Mouse (Mus musculus) lung, embryonic 16.5 days (tissue): ENCODE measurements around the gene Lgals8. TPM values are rescaled to one million over a fixed set of nuclear protein-coding genes. Genes with fewer than 3 reads are reported as not detected.

ENCODE experiments used
- ATAC-seq: fragments of 200-750 bp; cut with Nextera tagmentation; 2 replicates; pipeline ENCODE4 v1.8.0; 2017; ENCODE audit warnings: low read depth, mild to moderate bottlenecking, moderate library complexity
- H3K27ac ChIP-seq: fragments of 300-500 bp; sonication (generic); 2 replicates; pipeline ENCODE4 v1.5.1; 2014; ENCODE audit warnings: mild to moderate bottlenecking, control low read depth, low read length
- H3K27me3 ChIP-seq: fragments of 300-500 bp; sonication (generic); 2 replicates; pipeline ENCODE4 v1.6.1; 2014; ENCODE audit warnings: low read depth, low read length, mixed read lengths; ENCODE audit not compliant: control insufficient read depth, insufficient read depth
- H3K36me3 ChIP-seq: fragments of 300-500 bp; sonication (generic); 2 replicates; pipeline ENCODE4 v1.6.1; 2014; ENCODE audit warnings: low read length; ENCODE audit not compliant: control insufficient read depth, insufficient read depth
- H3K4me1 ChIP-seq: fragments of 300-500 bp; sonication (generic); replicated peaks from 2 replicates; pipeline ENCODE4 v1.6.1; 2014; ENCODE audit warnings: low read length, mixed read lengths; ENCODE audit not compliant: control insufficient read depth, insufficient read depth
- H3K4me2 ChIP-seq: fragments of 300-500 bp; sonication (generic); 2 replicates; pipeline ENCODE4 v1.6.1; 2014; ENCODE audit warnings: low read depth, low read length, control low read depth
- H3K4me3 ChIP-seq: fragments of 300-500 bp; sonication (generic); 2 replicates; pipeline ENCODE4 v1.5.1; 2014; ENCODE audit warnings: mild to moderate bottlenecking, low read length, control low read depth
- H3K9ac ChIP-seq: fragments of 300-500 bp; sonication (generic); 2 replicates; pipeline ENCODE4 v1.6.1; 2014; ENCODE audit warnings: low read length, control low read depth
- H3K9me3 ChIP-seq: fragments of 300-500 bp; sonication (generic); 2 replicates; pipeline ENCODE4 v1.6.1; 2016; ENCODE audit warnings: low read length; ENCODE audit not compliant: control insufficient read depth
- WGBS: fragments of 180-500 bp; shearing (Covaris S2); extraction: QIAGEN DNeasy Blood & Tissue Kit; methylation state at CpG from one replicate; pipeline ENCODE4 v1.1.7; 2014; 5-methylcytosine and 5-hydroxymethylcytosine counted together
- polyA plus RNA-seq: library from polyadenylated mRNA; unstranded; fragments of >200 nt; fragmentation: Nextera tagmentation; extraction: Ambion mirVana; gene quantifications from 2 replicates; pipeline ENCODE4 v1.2.1, GENCODE M21; 2015

The Lgals8 gene
- polyA plus RNA-seq, 1 experiment from 2014 or later = 31.5 TPM

DNA sequence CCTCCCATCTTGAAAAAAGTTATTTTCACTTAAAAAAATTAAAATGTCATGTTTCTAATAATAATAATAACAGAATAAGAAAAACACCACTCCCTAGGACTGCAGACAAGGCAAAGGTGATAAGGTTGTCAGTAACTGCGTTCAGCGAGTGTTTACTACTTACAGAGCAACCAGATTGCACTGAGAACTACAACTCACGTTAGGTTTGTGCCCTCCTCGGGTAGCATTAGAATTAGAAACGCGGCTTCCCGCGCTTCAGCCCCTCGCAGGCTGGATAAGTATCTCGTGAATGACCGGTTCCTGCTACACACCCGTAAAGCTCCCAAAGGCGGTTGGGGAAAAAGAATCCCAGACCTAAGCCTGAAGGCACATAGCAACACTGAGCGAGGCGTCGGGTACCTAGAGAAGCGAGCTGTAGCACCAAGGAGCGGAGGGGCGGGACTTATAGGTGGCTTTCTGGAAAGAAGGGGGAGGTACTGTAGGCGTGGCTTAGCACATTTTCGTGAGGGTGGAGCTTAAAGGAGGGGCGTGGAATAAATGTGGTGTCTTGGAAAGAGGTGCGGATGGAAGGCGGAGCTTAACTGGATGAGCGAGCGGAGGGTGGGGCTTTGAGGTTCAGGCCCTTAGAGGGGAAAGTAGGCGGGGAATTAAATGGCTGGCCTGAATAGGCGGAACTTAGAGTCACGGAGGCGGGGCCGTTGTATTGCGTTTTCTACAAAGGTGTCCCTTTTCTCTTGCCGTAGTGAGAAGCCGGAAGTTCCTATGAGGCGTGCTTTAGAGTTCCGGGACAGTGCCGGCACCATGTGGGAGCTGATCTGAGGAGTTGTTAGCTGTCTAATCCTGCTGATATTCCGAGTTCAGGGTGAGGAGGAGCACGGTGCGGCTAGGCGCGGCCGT lies 69.9 kb downstream of the Lgals8 start, which contains the start of gene Heatr1:
TSS of gene Heatr1 (plus strand) at position 419 of the 897 bp plus-strand sequence.
- peaks cover 7% of the 10 kb centered on the region for H3K4me1 ChIP-seq
- H3K9ac ChIP-seq = peak within 1 kb of the TSS; percentile 75
- H3K4me2 ChIP-seq = peak within 1 kb of the TSS; percentile 96
- H3K9me3 ChIP-seq = no peaks in the 10 kb centered on the region
- peak within 1 kb of the TSS; percentile 97 for H3K4me3 ChIP-seq
- no peaks in the 10 kb centered on the region for H3K27me3 ChIP-seq
- peak within 1 kb of the TSS; percentile 56; the same call in 1 of the 2 replicates for H3K27ac ChIP-seq
- 0 out of 2 replicates have a peak, but pooled peaks cover 3% of the 10 kb centered on the region for H3K36me3 ChIP-seq
- ATAC-seq = peak; percentile 98
- WGBS = under 1% methylated on average over 43 of the region's 43 CpGs

Other genes starting within 250 kb of the Lgals8 start
- gene Mtr, start 206.8 kb downstream of the Lgals8 start, polyA plus RNA-seq = 15.3 and 15.6 TPM in 2 replicates
- gene Actn2, start 124.2 kb downstream of the Lgals8 start, polyA plus RNA-seq = 42.4 and 53.1 TPM in 2 replicates
- 12.1 and 14.6 TPM in 2 replicates for gene Heatr1, start 69.9 kb downstream of the Lgals8 start, polyA plus RNA-seq
- gene Edaradd, start 55.5 kb upstream of the Lgals8 start, polyA plus RNA-seq = 1.0 and 1.1 TPM in 2 replicates
- 8.4 and 8.5 TPM in 2 replicates for gene Ero1lb, start 100.9 kb upstream of the Lgals8 start, polyA plus RNA-seq